Mouse (Mus musculus): Measurements from ENCODE around the gene Srsf4. TPM values are rescaled to one million over a fixed set of nuclear protein-coding genes. Genes with fewer than 3 reads are reported as not detected.
A peak's percentile ranks its signal among the peaks of the same experiment; 100 is the strongest.

Gene Srsf4
- polyA plus RNA-seq (2012; rRNA removed): 40.1 and 40.7 TPM in 2 replicates

DNA sequence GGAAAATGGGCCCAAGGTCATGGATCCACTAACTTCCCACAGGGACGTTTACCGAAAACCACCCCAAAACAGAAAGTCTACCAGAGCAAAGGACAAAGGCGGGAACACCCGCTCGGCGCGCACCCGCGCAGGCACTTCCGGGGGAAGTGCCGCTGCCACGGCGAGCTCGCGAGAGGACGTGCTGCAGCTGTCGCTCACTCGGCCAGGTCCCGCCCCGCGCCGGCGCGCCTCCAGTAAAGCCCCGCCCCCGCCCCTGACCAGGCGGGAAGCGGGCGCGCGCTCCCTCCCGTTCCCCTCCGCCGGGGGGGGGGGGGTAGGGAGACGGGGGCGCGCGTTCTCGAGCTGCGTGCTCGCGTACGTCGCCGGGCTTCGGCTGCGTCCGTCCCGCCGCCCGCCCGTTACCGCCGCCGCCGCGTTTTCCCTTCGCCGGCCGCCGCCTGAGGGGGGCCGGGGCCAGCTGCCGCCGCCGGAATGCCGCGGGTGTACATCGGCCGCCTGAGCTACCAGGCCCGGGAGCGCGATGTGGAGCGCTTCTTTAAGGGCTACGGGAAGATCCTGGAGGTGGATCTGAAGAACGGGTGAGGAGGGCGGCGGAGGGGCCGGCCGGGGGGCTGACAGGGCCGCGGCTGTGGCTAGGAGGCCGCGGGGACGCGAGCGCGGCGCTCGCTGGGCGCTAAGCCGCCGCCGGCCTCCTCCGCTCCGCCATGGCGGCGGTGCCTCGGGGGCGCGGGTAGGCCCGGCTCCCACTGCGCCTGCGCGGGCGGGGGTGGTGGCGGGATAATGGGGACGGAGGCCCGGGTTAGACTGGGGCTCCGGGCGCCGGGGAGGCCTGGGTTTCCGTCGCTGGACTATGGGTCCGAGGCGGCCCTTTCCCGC is at the start of gene Srsf4:
TSS of gene Srsf4 (plus strand) at position 325 of the 876 bp plus-strand sequence.
- DNase-seq (ENCODE audit: low read depth, low spot score): peak; percentile 71
- 1% methylated on average over 113 of the region's 116 CpGs for WGBS

DNA sequence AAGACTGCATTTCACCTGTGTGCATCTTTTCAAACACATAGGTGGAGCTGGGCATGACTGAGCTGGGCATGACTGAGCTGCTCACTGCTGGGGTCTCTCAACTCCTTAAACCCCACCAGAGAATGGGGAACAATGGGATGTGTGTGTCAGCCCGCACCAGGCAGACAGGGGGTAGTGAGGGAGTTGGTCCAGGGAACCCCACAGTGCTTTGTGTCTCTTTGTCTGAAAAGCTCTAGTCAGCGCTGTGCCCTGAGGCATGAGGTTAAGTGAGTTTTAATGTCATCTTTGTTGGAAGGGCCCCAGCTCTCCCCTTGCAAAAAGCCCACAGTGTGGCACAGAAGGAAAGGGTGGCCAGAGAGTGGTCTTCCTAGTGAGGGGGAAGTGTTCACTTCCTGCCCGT is 48.5 kb upstream of the Srsf4 start:
- no peak for DNase-seq (ENCODE audit: low read depth, low spot score)

DNA sequence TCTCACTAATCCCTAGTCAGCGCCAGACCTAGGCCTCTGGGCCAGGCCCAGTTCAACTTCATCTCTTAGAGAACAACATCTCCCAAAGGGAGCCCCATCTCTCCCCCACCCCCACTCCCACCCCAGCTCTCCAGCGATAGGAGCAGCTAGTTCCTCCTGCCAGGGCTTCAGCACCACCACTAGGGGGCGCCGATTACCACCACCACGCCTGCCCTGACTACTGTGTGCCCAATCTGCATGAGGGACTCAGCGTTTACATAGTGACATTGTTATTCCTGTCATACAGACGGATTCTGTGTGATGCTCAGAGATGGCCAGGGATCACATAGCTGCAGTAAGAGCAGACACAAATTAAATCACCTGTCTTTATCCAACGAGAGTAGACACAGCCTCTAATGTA is 47.6 kb upstream of the Srsf4 start:
- DNase-seq (ENCODE audit: low read depth, low spot score): no peak
- WGBS: 27% methylated on average over 8 of the region's 8 CpGs

More for the DNA sequence above, 48.5 kb upstream of the Srsf4 start:
- 89% methylated on average over 3 of the region's 3 CpGs for WGBS

DNA sequence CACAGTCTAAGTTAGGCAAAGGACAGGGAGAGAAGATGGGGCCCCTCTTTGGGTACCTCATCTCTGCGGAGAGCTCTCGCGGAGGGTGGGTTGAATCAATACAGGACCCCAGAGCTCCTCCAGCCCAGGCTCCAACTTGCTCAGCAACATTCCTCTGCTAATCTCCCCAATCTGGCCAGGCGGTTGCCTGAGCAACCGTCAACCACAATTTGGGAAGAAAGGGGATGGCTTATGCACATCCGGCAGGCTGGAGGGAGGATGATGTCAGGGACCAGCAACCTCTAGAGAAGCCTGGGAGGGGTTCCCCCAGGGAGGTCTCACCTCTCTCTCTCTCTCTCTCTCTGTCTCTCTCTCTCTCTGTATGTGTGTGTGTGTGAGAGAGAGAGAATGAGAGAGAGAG is 46.5 kb upstream of the Srsf4 start:
- 45% methylated on average over 6 of the region's 6 CpGs for WGBS
- DNase-seq (ENCODE audit: low read depth, low spot score): no peak

DNA sequence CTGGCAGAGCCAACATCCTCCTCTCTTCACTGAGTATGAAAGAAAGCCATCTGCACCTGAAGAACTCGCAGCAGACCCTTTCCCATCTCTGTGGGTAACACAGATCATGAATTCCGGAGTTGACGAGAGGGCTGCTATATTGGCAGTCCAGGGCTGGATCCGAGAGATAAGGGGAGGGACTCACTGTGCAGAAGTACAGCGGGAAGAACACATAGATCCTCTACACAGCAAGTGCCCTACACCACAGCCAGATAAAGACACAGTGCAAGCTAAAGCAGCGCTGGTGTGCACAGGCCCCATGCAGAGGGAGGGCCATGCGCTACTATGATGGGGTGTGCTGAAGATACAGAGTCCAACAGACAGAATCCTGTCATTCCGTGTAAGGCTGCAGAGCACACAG is 44.3 kb upstream of the Srsf4 start:
- WGBS: 77% methylated on average over 8 of the region's 8 CpGs
- DNase-seq (ENCODE audit: low read depth, low spot score): no peak

DNA sequence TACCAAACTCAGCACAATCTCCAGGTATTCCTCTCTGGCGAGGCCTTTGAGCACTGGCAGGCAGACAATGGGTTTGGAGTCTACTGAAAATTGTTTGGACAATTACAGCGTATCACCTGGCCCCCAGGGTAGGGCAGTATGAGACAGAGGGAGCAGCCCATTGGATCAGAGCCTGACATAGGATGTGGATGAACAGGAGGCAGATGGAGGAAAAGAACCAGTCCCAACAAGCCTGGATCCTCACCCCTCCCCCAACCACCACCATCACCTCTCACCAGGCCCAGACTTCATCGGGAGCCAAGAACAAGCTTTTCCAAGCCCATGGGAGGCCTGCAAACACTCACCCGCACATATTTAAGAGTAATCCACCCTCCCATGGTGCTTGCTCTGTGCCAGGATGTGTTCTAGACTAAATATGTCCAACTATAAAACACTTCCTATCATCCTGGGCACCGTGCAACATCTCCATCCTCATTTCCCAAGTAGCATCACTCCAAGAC is 41.8 kb upstream of the Srsf4 start:
- no peak for DNase-seq (ENCODE audit: low read depth, low spot score)
- 62% methylated on average over 5 of the region's 5 CpGs for WGBS

DNA sequence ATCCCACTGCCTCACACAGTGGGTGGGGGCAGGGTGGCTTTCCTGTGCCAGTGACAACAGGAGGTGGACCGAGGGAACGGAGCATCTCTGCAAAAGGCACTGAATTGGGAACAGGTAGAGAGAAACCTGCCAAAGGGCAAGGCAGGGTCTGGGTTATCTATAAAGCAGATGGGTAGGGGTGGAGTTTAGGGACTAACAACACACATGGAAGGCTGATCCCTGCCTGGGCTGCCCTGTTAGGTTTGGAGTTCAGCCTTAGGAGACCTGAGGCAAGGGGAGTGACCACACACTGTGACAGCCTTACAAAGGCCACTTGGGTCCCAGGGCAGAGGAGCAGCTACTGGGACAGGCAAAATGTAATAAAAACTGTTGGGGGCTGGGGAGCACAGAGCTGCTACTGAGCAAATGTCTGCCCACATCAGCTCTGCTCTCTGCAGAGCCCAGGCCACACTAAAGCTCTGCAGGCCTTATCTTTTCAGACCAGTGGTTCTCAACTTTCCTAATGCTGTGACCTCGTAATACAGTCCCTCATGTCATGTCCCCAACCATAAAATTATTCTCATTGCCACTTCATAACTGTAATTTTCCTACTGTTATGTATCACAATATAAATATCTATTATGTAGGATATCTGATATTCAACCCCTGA is 40.5 kb upstream of the Srsf4 start:
- 85% methylated on average over 3 of the region's 3 CpGs for WGBS
- DNase-seq (ENCODE audit: low read depth, low spot score): no peak

DNA sequence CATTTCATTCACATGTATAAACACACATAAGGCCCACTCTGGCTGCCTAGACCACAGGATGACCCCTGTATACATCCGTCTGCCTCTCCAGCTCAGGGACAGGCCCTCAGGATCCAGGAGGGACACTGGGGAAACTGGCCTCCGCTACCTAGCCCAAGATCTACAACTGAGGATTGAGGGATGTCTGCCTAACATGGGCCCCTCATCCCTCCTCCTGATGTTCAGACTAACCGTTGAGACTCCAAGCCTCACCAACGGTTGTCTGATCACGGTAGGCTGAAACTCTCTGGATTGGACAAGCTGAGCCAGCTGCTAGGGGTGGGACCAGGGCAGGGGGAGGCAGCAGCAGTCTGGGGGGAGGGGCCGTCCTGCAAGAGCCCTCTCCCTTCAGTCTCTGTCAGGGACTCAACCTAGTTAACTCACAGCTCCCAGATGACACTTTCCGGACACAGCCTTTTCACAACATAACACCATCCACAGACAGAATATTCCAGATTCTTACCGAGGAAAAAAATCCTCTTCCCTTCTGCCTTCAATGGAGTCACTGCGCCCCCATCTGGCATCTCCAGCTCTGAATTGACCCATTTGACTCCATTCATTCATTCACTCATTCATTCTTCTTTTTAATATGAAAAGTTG is 39.3 kb upstream of the Srsf4 start:
- WGBS: 49% methylated on average over 9 of the region's 9 CpGs
- DNase-seq (ENCODE audit: low read depth, low spot score): no peak

DNA sequence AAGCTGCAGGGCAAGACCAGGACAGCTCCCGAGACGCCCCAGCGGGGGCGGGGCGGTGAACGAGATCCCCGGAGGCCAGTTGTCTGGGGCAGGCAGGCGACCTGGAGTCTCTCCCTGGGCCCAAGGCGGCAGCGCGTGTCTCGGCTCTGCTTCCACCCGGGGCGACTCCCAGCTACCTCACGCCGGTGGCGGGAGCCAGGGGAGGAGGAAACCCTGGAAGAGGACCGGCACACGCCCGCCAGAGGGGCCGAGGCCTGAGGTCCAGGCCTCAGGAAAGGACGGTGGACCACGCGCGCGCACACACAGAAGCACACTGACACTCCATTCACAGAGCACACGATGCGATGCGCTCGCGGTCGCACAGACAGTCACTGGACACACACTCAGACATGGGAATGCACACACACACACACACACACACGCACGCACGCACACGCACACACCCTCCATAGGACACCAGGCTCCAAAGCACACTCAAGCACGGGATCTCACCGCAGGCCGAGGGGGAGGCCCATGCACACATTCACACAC is 37.0 kb upstream of the Srsf4 start:
- WGBS: 3% methylated on average over 39 of the region's 39 CpGs
- no peak for DNase-seq (ENCODE audit: low read depth, low spot score)

DNA sequence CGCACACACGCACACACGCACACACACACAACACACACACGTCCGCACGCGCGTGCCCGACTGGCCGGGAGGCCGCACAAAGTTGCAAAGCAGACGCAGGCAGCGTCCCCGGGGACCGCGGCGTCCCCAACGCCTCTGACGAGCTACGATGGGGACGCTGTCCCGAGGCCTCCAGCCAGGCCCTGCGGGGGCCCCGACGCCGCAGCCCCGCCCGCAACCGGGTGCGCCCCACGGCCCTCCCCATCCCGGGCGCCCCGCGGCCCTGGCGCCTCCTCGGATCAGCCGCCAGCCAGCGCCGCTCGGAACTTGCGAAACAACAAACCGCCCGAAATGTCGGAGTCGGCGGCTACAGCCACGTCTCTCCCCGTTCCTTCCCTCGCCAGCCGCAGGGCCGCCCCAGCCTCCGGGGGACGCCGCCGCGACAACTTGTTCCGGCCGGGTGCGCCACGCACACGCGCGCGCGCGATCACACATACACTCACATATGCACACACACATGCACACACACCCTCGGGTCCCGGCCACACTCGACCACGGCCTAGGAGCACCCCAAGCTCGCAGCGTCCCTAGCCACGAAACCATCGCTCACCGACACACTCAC is 36.4 kb upstream of the Srsf4 start:
- DNase-seq (ENCODE audit: low read depth, low spot score): no peak
- WGBS: under 1% methylated on average over 75 of the region's 76 CpGs

DNA sequence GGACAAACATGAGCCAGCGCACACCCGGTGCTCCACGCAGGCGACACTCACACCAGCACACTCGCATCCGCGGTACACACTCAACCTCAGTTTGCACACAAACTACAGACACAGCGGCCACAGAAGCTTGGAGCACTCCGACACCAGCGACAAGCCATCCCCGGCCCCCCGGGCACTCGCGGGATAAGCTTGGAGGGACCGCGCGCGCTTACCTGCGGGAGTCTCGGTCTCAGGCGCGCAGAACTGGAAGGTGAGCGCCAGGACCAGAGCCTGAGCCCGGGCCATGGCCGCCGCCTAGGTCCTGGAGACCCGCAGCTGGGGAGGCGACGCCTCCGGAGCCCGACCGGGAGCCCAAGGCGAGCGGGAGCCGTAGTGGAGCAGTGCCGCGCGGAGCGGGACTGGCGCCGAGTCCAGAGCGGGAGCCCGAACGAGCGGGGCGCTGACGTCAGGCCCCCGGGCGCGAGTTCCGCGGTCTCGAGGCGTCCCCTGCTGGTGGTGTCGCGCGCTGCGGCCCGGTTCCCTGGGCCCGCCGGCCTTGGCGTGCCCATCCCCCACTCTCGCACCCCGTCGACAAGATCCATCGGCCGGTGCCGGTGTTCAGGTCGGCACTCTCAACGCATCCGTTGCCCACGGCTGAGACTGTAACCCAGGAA is 35.4 kb upstream of the Srsf4 start, which contains the start of gene Ptpru:
TSS of gene Ptpru (minus strand) at position 417 of the 653 bp plus-strand sequence.
- DNase-seq (ENCODE audit: low read depth, low spot score): no peak
- WGBS: under 1% methylated on average over 72 of the region's 72 CpGs

DNA sequence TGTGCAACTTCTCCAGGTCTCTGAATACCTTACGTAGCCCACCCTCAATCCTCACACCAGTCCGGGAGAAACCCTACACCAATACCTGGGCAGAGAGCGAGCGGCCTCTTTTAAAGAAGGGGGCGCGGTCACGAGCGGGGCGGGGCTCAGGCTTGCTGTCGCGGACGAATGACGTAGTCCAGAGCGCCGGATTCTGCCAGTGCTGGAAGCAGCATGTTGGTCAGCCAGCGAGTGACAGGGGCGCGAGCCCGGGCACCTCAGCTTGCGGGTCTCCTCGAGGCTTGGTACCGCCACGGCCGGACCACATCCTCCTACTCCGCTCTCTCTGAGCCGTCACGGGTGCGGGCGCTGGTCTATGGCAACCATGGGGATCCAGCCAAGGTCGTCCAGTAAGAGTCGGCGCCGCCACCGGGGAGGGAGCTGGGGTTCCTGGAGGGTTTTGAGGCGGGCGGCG is 30.1 kb upstream of the Srsf4 start, which contains the start of gene Mecr:
TSS of gene Mecr (plus strand) at position 181 of the 454 bp plus-strand sequence.
- no peak for DNase-seq (ENCODE audit: low read depth, low spot score)
- under 1% methylated on average over 37 of the region's 37 CpGs for WGBS

DNA sequence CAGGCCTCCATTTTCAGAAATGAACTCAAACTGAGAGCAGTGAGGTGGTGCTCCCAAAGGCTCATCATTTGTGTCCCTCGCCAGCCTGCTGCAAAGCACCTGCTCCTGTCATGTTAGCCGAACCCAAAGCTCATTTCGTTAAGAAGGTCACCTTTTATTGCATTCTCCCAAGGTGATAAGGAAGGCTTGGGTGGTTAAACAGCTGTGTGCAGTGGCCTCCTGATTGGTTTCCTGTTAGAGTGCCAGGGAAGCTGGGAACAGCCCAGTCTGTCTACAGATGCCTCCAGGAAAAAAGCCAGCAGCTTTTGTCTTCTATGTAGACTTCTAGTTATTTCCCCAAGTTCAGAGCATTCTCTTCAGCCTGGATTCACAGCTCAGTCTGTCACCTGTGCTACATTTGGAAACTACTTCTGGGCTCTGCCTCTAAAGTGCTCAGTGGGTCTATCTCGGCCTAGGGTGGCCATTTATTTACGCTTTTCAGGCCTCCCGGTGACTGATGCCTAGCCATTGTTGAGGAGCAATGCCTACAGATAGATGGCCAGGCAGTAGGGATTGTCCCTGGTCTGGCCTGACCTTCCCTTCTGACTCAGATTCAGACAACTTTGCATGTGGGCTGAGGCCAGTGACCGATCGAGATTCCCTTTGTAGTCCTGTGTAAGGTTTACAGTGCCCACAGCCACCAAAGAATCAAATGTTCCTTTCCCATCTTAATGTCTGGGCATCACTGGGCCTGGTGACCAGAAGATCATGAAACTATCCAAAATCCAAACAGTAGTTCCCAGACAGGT is 27.2 kb upstream of the Srsf4 start:
- 40% methylated on average over 8 of the region's 8 CpGs for WGBS
- peak; percentile 80 for DNase-seq (ENCODE audit: low read depth, low spot score)

DNA sequence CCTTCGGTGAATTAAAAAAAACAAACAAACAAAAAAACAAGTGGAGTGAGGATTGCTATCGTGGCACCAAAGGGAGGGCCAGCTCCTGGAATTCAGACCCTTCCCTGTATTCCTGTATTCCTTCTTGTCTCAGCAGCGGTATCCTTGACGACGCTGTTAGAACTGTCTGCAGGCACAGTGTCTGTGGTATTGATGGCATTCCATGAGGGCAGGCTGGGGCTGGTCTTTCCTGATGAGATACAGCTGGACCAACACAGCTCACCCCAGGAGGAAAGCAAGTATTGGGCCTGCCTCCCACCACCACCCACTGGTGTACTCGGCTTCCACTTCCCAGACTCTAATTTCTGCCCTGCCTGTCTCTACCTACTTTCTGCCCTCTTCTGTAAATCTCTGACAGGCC is 25.3 kb upstream of the Srsf4 start:
- no peak for DNase-seq (ENCODE audit: low read depth, low spot score)
- WGBS: 86% methylated on average over 6 of the region's 6 CpGs

DNA sequence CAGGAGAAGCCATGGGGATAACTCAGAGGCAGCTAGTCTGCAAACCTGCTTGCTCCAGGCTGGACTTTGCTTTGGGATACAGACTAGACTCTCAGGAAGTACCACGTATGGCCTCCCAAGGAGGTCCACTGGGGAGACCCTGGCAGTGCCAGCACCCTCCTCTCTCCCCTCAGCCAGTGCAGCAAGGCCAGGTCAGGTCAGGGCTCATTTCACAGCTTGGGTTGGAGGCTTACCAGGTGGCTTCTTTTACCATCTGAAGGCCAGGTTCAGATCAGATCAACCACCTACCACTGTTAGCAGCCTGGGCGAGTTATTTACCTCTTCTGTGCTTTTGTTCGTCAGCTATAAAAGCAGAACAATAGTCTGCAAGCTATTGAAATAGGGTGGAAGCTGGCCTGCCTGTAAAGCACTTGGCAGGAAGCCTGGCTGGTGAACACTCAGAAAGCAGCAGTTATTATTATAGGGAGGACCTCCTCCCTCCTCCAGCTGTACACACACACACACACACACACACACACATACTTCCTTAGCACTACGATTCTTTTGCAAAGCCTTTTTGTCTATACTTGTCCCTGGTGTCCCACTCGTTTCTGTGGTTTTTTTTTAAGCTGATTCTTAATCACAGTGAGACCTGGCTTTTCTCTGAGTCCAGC is 23.3 kb upstream of the Srsf4 start:
- WGBS: 8% methylated on average over 5 of the region's 5 CpGs
- DNase-seq (ENCODE audit: low read depth, low spot score): no peak

DNA sequence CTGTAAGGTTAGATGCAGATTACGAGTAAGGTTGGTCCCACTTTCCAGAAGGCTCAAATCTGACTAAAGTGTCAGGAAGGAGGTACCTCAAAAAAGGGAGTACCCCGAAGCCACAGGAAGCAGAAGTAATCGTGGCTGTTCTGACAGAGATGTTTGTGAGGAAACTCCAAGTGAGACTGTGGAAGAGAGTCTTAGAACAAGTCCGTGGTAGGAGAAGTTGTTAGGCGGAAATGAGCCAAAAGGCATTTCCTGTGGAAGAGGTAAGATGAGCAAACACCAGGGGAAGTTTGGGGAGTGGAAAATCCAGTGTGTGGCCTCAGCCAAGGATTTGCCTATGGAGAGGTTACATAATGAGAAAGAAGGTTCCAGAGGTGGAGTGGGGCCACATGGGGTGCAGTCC is 18.5 kb upstream of the Srsf4 start:
- WGBS: 80% methylated on average over 5 of the region's 5 CpGs
- no peak for DNase-seq (ENCODE audit: low read depth, low spot score)

DNA sequence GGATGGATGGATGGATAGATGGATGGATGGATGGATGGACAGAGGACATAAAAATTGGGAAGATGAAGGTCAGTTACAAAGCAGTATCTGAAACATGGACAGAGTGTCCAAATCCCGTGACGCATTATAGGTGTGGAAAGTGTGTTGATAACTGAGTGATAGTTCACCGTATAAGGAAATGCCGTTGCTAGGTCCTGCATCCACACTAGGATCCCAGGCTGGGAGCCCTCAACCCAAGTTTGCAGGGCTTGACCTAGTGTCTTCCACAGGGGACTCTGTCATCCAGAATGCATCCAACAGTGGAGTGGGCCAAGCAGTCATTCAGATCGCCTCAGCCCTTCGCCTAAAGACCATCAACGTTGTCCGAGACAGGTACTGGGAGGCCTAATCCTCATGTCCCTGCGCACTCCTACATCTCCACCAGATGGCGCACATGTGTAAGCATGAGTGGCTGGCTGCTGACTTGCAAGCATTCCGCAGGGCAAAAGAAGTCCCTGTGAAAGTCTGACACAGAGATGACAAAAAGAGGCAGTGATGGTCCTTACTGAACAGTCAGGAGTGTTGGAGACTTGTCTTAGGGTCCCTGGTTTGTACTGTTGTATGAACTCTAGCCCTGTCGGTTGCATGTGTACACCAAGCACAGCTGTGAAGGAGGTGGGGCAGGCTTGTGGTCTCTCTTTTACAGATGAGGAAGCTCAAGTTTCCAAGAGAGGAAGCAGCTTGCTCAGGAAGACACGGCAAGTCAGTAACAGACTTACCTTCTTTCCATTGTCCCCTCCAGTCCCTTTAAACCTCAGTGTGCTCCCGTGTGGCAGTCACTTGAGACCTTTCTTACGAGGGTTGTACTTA is 12.7 kb upstream of the Srsf4 start:
- 44% methylated on average over 15 of the region's 15 CpGs for WGBS
- no peak for DNase-seq (ENCODE audit: low read depth, low spot score)
